Mouse (Mus musculus) heart, postnatal 10 days (tissue): ENCODE results near the gene Gm8251. TPM values are rescaled to one million over a fixed set of nuclear protein-coding genes. Genes with fewer than 3 reads are reported as not detected.
"Not testable (repeated sequence)": the region's sequence is repeated elsewhere in the genome, so short reads cannot be mapped to it uniquely, and the experiment has no call there.

Experiments used
- DNase-seq, 2 experiments: peaks; one replicate each; pipeline ENCODE4 v3.0.0; 2021
- intact Hi-C: fragments of 180-260 bp; cut with DNase I; formaldehyde crosslinking; loops from one replicate; pipeline ENCODE4 v1.15.1; 2025
- total RNA-seq, 2 experiments: library from RNA; stranded (reverse); gene quantifications; 2 replicates each; pipeline ENCODE4 v1.2.3; 2021

The Gm8251 gene
- total RNA-seq, result not detected

GRCm38 (mm10) chr1:44061836-44062235, at the start of gene Gm8251:
Gm8251 (minus strand) TSS chr1:44061936.
- no peak for DNase-seq
- intact Hi-C loops, result no loop called here

DNA sequence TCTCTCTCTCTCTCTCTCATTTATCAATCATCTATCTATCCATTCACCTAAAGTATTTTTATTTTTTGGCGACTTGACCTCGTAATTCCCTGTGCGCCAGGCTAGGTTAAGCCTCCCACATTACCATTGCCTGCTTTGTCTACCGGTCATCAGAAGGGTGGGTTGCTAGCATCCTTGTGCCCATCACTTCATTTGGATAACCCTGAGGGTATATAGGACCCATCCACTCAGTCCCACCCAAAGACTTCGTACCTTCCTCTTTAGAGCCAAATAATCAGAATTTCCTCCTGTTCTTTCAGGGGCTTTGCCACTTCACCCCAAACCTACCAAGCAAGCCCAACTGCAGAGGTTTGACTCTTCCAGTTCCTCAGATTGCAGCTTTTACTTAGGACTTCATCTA, 41.2 kb upstream of the Gm8251 start:
- intact Hi-C loops, result loop anchor here (5.0 kb wide), 3 partner anchors 44 to 276 kb away; partner anchors contain the start of genes Ercc5 and Uxs1
- peak in 1 of 2 experiments; percentile 7 for DNase-seq

- DNase-seq, result peak; percentile 94 to 96
- intact Hi-C loops, result loop anchor here (5.0 kb wide), 3 partner anchors 45 to 275 kb away; partner anchors contain the start of genes Ercc5 and Uxs1
Observed at GRCm38 (mm10) chr1:44102259-44102717, 40.6 kb upstream of the Gm8251 start, which contains the start of gene Tex30. Tex30 (minus strand) TSS chr1:44102441.

- peak; percentile 47 to 60 for DNase-seq
- intact Hi-C loops, result loop anchor here (5.0 kb wide), 3 partner anchors 46 to 274 kb away; partner anchors contain the start of genes Ercc5 and Uxs1
Observed at GRCm38 (mm10) chr1:44101448-44102225, 39.9 kb upstream of the Gm8251 start.

DNA sequence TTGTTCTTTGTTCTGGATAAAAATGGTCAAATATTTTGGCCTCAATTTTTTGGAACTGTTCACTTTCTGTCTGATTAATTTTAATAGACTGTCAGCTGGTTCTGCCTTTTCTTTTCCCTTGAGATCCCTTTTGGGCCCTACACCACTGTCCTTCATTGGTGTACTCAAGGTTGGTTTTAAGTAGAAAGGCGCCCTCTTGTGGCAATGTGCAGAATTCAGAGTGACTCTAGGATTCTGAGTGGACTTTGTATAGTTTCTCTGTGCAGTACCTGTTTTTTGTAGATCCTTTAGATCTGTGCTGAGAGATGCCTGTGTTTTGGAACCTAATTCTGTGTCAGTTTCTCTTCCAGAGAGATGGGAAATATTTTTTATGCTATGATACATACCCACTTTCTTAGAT, 2.9 kb upstream of the Gm8251 start:
- intact Hi-C loops, result loop anchor here (2.0 kb wide), 1 partner anchor 162 kb away; no protein-coding TSS in a partner anchor

DNA sequence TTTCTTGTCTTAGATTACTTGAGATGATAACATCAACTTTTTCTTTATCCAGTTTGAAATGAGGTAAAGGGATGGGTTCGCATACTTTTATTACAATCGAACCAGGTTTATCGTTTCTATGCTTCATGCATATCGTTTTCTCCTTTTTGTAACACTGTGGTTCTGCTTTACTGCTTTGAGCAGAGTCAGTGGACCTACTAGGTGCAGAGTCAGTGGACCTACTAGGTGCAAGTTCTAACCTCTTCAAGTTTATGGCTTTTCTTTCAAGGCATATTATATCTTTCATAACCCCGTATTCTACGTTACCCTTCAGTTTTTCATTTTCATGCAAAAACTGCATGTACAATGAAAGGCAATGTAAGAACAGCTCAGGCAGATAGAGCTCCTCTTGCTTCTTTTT, 1.7 kb upstream of the Gm8251 start:
- intact Hi-C loops, result no loop called here
- DNase-seq, result no peak

More for the DNA sequence above, 2.9 kb upstream of the Gm8251 start:
- DNase-seq, result peak; percentile 52 to 71

- intact Hi-C loops, result no loop called here
- DNase-seq, result no peak
Observed at GRCm38 (mm10) chr1:44057805-44058204, 3.9 kb downstream of the Gm8251 start.

DNA sequence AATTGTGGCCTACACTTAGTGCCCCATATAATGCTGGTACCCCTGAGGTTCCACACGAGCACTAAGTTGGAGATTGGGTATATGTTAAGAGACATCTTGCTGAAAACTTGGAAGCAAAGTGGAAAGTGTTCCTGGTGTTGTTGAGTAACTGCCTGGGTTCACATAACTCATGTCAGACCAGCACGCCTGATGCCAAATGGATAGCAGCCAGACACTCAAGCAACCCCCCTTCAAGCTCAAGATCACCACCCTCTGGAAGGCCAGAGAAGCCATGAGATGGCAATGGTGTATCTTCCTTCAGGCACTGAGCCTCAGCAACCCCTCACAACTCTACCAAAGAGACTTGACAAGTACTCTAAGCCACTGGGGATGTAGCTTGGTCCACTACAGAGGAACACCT, 15.2 kb downstream of the Gm8251 start:
- DNase-seq, result peak in 1 of 2 experiments; percentile 3
- intact Hi-C loops, result no loop called here

- intact Hi-C loops, DNase-seq: not testable (repeated sequence)
Observed at GRCm38 (mm10) chr1:44045689-44046088, 16.0 kb downstream of the Gm8251 start.

GRCm38 (mm10) chr1:44042555-44042915, 19.2 kb downstream of the Gm8251 start:
- intact Hi-C loops, result no loop called here
- no peak for DNase-seq

- DNase-seq, result peak; percentile 52 to 77
Observed at GRCm38 (mm10) chr1:44041797-44042554, 19.8 kb downstream of the Gm8251 start.

GRCm38 (mm10) chr1:44032948-44033347, 28.8 kb downstream of the Gm8251 start:
- no peak for DNase-seq
- intact Hi-C loops, result no loop called here

More at GRCm38 (mm10) chr1:44041797-44042554, 19.8 kb downstream of the Gm8251 start:
- intact Hi-C loops, result loop anchor here (1.0 to 2.0 kb wide), 2 partner anchors 139 to 282 kb away; no protein-coding TSS in a partner anchor

GRCm38 (mm10) chr1:44032213-44032612, 29.5 kb downstream of the Gm8251 start:
- intact Hi-C loops, result no loop called here
- DNase-seq, result no peak

- no peak for DNase-seq
- intact Hi-C loops, result no loop called here
Observed at GRCm38 (mm10) chr1:44027651-44028050, 34.1 kb downstream of the Gm8251 start.

GRCm38 (mm10) chr1:44022656-44023055, 39.1 kb downstream of the Gm8251 start:
- intact Hi-C loops, result no loop called here
- DNase-seq, result no peak

DNA sequence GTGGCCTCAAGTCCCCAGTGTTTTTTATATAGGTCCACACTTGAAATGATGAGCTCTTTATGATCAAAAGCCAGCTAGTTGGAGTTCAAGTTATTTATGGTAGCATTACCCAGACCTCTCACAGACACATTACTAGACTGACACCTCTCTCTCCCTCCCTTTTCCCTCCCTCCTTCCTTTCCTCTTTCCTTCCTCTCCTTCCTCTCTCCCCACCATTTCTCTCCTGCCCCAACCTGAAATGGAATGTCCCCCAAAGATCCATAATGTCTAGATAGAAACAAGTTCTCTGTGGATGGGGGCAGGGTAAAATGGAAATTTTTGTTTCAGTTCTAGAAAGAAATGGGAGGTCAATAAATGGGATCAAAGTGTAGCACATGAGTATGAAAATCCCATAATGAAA, 41.8 kb downstream of the Gm8251 start, which contains the start of gene Mettl21c:
Gene Mettl21c (minus strand): TSS at position 101 of the 400 bp plus-strand sequence.
- intact Hi-C loops, result no loop called here
- DNase-seq, result no peak

- intact Hi-C loops, result no loop called here
- no peak for DNase-seq
Observed at GRCm38 (mm10) chr1:44015556-44015955, 46.2 kb downstream of the Gm8251 start.
